Mouse (Mus musculus): ENCODE measurements at regions not wholly inside any gene's neighbourhood (a gene's known extent, or its start where the extent isn't known, plus 50 kb on each side); places are given as distances from the start of the nearest gene placed in this dataset.

DNA sequence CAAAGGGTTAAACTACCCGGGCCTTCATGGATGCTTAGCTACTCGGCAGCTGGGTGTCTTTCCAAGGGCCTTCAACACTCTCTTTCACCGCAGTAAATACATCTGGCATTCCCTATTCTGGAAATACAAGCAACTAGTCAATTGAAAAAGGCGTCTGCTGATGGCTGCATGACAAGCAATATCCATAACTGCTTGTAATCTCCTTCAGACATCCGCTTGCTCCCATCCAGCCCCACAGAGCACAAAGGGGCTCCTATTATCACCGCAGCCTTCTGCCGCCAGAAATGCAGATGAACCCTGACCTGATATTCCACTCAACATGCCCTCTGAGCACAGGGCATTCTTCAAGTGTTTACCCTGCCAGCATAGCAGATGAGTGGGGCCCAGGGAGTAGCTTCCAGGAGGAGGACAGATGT is 325.7 kb upstream of the 4931429L15Rik start:
- TF ChIP-seq CTCF (conservative IDR thresholded peaks at IDR 0.05; ENCODE audit: low read length), result no peak
- no peak for TF ChIP-seq POU5F1 (IDR thresholded peaks at IDR 0.05; ENCODE audit: borderline replicate concordance, low read length)
